Mouse (Mus musculus): ENCODE results near the gene Mycbpap.

Mycbpap gene

GRCm38 (mm10) chr11:94528879-94529278 is 7.3 kb upstream of the Mycbpap start:
- DNase-seq: no peak

DNA sequence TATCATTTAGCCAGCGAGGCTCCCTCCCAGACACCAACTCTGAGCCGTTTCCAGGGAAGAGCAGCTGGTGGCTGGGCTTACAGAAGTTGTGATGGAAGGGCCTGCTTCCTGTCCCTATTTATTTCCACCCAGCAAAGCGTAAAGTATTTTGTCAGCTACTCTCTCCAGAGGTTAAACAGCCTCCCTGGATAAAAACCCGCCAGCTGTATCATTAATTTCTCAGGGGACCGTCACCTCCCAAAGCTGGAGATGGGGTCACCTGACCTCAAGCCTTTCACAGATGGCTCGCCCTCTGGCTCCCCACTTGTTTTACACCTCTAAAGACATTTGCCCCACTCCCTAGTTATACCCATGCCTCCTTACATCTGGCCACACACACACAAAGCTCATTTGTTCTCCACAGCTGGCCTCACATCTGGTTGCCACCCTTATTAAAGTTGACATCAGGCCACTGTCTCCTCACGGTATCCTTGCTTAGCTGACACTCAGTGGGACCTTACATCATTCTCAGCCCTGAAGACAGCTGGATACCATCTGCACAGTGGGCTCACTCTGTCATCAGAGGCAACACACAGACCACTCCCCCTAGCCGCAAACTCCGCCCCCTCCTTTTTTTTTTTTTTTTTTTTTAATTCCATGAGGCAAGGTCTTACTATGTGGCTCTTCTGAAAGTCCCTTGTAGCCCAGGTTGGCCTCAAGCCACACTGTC is 4.8 kb upstream of the Mycbpap start:
- DNase-seq: no peak

DNA sequence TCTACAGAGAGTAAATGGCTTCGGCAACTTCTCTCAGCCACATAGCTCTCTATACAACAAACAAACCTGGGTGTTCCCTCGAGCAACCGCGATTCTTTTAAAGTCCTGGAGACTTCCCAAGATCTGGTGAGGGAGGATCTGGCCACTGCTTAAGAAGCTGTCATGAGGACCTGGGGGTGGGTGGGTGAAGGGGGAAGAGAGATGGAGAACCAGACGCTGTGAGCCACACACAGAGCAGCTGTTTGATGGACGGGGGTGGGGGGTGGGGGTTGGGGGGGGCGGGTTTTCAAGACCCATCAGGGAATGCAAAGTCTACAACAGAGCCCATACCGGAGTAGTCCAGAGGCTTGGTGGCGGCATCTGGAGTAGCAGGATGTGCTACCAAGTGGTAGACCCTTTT is 8.1 kb downstream of the Mycbpap start:
- no peak for DNase-seq

DNA sequence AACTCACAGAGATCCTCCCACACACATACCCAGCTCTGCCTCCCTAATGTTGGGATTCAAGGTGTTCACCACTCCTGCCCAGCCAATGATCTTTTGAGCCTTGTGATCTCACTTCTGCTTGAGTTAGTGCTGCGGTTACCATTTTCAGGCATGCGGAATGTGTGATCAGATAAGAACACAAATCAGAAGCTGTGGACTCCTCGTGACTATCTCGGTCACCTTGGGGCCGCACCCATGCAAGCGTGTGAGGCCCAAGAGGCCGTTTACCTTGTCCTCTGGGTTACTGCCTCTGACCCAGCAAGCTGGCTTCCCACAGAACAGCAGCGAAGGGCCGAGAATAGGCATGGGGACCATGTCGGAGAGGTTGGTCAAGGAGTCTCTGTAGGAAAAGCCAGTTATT is 12.6 kb downstream of the Mycbpap start:
- no peak for DNase-seq

- peak in 1 of 2 experiments; percentile 61 for DNase-seq
Observed at GRCm38 (mm10) chr11:94501482-94501881, 20.1 kb downstream of the Mycbpap start.

DNA sequence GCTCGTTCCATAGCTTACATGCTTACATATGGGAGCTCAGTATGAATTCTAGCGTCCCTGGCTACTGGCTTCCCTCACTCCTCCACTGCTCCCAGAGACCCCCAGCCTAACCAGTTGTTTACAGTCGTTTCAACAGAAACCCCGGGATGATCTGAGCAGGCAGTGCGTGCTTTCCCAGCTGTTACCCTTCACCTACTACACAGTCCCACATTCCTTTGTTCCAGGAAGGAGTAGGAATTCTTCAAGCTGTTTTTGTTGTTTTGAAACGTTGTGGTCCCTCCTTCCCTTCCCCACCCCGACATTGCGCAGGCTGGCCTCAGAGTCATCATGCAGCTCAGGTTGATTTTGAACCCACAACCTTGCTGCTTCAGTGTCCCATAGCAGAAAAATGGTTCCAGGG is 21.2 kb downstream of the Mycbpap start:
- DNase-seq: no peak

GRCm38 (mm10) chr11:94499661-94500152 is 21.8 kb downstream of the Mycbpap start, which contains the start of gene Epn3:
TSS of gene Epn3 (minus strand) at chr11:94499974.
- peak; percentile 80 to 89 for DNase-seq

GRCm38 (mm10) chr11:94499035-94499434 is 22.5 kb downstream of the Mycbpap start:
- DNase-seq: no peak

DNA sequence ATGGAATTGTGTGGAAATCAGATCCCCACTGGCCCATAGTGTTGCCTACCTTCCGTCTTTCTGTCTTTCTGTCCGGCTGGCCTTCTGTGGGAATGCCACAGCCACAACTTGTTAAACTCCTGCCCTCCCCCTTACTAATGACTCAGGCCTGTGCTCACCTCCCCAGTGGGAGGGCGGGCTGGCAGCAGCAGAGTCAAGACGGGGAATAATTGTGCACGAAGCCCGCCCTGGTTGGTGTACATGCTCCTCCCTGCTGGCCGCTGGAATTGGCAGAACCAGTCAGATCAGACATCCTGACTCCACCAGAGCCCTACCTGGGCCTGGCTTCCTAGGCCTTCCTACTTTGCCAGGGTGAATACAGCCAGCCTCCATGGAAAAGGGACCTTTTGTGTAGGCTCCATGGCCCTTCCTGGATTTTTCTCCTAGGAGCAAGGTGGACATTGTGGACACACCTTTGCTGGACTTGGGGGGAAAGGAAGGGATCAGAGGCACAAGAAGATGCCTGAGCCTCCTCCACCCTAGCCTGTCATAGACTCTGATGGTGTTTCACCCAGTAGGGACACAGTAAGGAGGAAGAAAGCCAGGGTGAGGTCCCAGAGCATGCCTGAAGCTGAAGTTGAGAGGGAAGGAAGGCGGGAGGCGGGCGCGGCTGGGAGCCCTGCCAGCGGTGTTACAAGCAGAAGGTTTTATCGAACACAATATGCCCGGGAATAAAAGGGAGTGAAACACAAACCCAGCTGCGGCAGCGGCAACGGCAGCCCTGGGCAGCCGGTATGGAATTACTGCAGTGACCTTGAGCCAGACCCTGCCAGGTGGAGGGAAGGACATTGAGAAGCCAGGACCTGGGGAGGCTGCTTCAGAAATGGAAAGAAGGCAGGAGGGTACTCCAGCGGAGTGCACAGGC is 23.2 kb downstream of the Mycbpap start:
- DNase-seq: peak; percentile 88 to 92

GRCm38 (mm10) chr11:94495415-94495814 is 26.1 kb downstream of the Mycbpap start:
- DNase-seq: peak; percentile 87 to 91

- DNase-seq: no peak
Observed at GRCm38 (mm10) chr11:94491749-94492099, 29.8 kb downstream of the Mycbpap start.

DNA sequence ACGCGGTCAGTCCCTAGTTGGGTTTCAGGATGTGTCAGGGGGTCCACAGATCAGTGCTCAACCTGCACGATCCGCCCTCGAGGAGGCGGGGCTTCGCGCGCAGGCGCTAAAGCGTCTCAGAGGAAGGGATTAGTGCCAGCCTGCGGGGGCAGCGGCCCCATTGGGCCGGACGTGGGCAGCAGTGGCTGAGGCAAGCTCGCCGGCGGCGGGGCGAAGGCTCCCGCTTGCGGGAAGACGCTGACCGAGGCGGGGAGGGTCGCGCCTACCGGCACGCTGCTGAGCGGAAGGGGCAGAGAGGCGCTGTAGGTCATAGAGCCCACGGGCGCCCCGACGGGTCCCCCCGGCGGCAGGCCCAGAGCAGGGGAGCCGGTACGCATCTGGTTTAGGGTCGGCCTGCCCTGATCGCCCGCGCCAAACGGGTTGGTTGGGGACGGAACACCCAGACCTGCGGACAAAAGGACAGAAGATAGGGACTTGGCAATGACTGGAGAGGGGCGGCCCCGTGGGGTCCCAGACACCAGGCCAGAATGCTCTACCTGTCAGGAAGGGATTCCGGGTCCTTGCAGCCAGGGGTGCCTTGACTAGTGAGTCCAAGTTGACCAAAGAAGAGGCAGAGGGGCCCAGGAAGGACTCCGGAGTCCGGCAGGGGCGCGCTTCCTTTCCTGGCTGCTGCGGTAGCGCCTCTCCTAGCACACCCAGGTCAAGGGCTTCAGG is 30.4 kb downstream of the Mycbpap start:
- DNase-seq: no peak

GRCm38 (mm10) chr11:94489745-94490144 is 31.8 kb downstream of the Mycbpap start:
- no peak for DNase-seq

GRCm38 (mm10) chr11:94488767-94489533 is 32.6 kb downstream of the Mycbpap start:
- no peak for DNase-seq

DNA sequence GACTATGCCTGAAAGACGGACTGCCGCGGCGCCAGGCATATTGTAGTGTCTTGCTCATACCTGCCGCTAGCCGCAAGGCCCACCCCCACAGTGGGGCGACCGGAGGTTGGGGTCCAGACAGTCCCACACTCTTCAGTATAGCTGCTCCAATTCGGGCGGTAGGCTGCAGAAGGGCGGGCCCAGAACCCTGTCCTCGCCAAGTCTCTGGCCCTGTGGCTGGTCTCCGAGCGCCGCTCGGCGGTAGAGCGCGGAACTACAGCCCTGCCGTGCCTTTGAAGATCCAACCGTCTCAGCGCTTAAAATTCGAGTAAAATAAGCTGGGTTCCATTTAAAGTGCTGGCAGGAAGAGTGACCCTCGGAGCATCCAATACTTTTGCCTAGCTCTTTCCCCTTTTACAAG is 35.5 kb downstream of the Mycbpap start, which contains the start of gene Spata20:
Spata20 (minus strand) TSS at position 179 of the 400 bp plus-strand sequence.
- peak; percentile 72 to 81 for DNase-seq

DNA sequence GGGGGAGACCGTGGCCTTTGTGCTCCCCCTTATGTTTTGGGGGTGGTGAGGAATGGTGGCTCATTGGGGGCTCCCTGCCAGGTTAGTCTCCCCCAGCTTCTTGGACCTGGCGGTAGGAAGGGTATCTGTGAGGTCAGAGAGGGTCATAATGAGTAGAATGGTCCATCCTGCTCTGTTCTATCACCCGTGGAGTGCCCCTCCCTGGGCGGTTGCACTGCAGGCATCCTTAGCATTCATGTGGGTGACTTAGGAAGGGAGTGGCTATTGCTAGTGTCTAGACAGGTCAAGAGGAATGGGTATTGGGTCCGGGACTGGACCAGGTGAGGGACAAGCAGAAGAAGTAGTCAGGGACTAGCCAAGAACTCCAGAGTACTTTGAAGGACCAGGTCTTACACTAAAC is 36.3 kb downstream of the Mycbpap start:
- no peak for DNase-seq

GRCm38 (mm10) chr11:94484636-94485035 is 36.9 kb downstream of the Mycbpap start:
- no peak for DNase-seq

DNA sequence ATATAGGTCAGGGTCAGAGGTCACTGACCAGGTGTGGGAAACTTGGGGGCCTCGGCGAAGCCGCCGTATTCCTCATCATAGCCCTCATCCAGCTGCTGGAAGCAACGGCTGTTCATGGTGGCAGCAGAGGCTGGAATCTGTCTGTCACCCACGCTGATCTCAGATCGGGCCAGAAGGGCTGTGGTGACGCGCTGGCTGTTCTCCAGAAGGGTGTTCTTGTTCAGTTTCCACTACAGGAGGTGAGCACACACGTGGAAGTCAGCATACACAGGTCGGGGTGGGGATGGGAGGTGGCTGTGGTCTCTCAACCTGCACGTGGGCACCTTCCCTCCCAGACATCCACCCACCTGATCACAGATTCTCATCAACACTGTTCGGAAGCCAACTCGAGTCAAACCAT is 37.6 kb downstream of the Mycbpap start:
- no peak for DNase-seq

- no peak for DNase-seq
Observed at GRCm38 (mm10) chr11:94483436-94483835, 38.1 kb downstream of the Mycbpap start.

- no peak for DNase-seq
Observed at GRCm38 (mm10) chr11:94482738-94483137, 38.8 kb downstream of the Mycbpap start.

DNA sequence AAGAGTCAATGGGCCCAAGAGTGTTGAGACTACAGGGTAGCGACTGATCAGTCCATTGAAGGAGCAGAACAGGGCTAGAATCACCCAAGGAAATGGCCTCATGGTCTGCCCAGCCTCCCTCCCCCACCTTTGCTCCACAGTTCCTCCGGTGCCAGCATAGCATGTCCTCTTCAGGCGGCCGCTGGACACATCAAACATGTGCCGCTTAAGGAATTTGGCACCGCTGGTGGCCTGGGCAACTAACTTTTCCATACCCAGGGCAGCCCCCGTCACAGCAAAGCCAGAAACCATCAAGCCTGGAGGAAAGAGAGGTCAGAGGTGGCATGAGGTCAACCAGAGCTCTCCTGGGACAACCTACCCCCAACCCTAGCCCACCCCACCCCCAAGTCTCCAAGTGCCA is 39.6 kb downstream of the Mycbpap start:
- no peak for DNase-seq

- no peak for DNase-seq
Observed at GRCm38 (mm10) chr11:94480382-94480781, 41.2 kb downstream of the Mycbpap start.
